Mouse (Mus musculus): ENCODE data around the gene Sertad2.
A peak's percentile ranks its signal among the peaks of the same experiment; 100 is the strongest.

- TF ChIP-seq SIN3A (IDR thresholded peaks at IDR 0.05; ENCODE audit: low read length), result no peak
- TF ChIP-seq POLR2A (IDR thresholded peaks at IDR 0.05; ENCODE audit: low read depth, low read length), result no peak
- TF ChIP-seq HCFC1 (IDR thresholded peaks at IDR 0.05; ENCODE audit: low read depth, low read length), result no peak
- no peak for TF ChIP-seq EP300 (IDR thresholded peaks at IDR 0.05; ENCODE audit: low read length)
- peak; percentile 88 to 96 for TF ChIP-seq CTCF (conservative IDR thresholded peaks at IDR 0.05 in 1 of 2, IDR thresholded peaks at IDR 0.05 in 1 of 2; ENCODE audit: low read depth in 2 of 2, low read length in 2 of 2)
- TF ChIP-seq BHLHE40 (IDR thresholded peaks at IDR 0.05; ENCODE audit: low read depth, low read length), result no peak
- TF ChIP-seq KAT2A (IDR thresholded peaks at IDR 0.05; ENCODE audit: insufficient replicate concordance, low read length), result no peak
- no peak for TF ChIP-seq POLR2AphosphoS2 (IDR thresholded peaks at IDR 0.05; ENCODE audit: low read depth, low read length)
- TF ChIP-seq MAFK (IDR thresholded peaks at IDR 0.05; ENCODE audit: insufficient replicate concordance, low read length), result peak; percentile 85; the same call in 1 of the 2 replicates
- TF ChIP-seq SMC3 (IDR thresholded peaks at IDR 0.05; ENCODE audit: low read depth, low read length), result peak; percentile 66
- no peak for TF ChIP-seq JUND (conservative IDR thresholded peaks at IDR 0.05; ENCODE audit: low read depth, low read length)
Observed at GRCm38 (mm10) chr11:20661652-20662051, 118.6 kb downstream of the Sertad2 start.
